Mouse (Mus musculus): Measurements from ENCODE around the gene Creb3. TPM values are rescaled to one million over a fixed set of nuclear protein-coding genes. Genes with fewer than 3 reads are reported as not detected.

Gene Creb3
- polyA plus RNA-seq, 1 experiment from 2014 or later: 62.7 TPM

GRCm38 (mm10) chr4:43575356-43575755 is 13.2 kb downstream of the Creb3 start:
- 65% methylated on average over 2 of the region's 2 CpGs for WGBS
- H3K4me2 ChIP-seq: peak overlapping the region; percentile 7; the same call in 1 of the 2 replicates
- no peak for ATAC-seq (ENCODE audit: borderline replicate concordance, extremely low read depth, low FRiP score, low TSS enrichment)
- H3K9ac ChIP-seq: no peak overlapping the region
- H3K36me3 ChIP-seq: peaks cover 29% of the 10 kb centered on the region
- no peaks in the 10 kb centered on the region for H3K9me3 ChIP-seq
- H3K4me1 ChIP-seq: peaks cover 38% of the 10 kb centered on the region
- H3K27me3 ChIP-seq: no peaks in the 10 kb centered on the region
- H3K4me3 ChIP-seq: no peak overlapping the region
- no peak overlapping the region for H3K27ac ChIP-seq

DNA sequence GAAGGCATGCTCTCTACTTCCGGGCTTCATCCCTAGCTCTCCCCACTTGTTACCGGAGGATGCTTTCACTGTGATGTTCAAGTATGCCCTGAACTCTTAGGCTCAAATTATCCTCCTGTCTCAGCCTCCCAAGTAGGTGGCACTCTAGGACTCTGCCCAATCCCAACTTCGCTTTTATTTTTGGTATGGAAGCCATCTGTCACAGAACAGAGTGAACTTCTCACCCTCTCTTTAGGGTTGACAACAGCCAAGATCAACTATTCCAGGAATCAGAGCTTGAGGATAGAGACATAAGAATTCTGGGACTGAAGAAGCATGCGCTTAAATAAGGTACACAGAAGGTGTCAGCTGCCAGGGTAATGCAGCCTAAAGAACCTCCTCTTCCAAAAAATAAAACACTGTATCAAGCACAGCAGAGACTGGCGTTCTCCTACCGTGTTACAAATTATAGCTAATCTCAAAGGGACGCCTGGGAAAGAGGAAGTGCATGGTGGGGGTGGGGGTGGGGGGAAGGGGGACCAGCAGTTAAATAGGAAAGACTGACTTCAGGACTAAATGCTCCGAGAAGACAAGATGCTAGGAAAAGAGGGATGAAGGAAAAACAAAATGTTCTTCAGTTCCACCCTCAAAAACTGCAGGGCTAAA is 15.2 kb downstream of the Creb3 start:
- no peaks in the 10 kb centered on the region for H3K27me3 ChIP-seq
- no peak for ATAC-seq (ENCODE audit: borderline replicate concordance, extremely low read depth, low FRiP score, low TSS enrichment)
- peaks cover 38% of the 10 kb centered on the region for H3K4me1 ChIP-seq
- WGBS: 34% methylated on average over 8 of the region's 8 CpGs
- H3K36me3 ChIP-seq: peaks cover 34% of the 10 kb centered on the region
- H3K9ac ChIP-seq: peak overlapping the region; percentile 84
- H3K27ac ChIP-seq: no peak overlapping the region
- peak overlapping the region; percentile 93 for H3K4me2 ChIP-seq
- H3K4me3 ChIP-seq: peak overlapping the region; percentile 95
- H3K9me3 ChIP-seq: no peaks in the 10 kb centered on the region

- H3K27ac ChIP-seq: peak within 1 kb of the TSS; percentile 89
- H3K27me3 ChIP-seq: no peaks in the 10 kb centered on the region
- peak within 1 kb of the TSS; percentile 95 for H3K4me3 ChIP-seq
- H3K36me3 ChIP-seq: peaks cover 37% of the 10 kb centered on the region
- peak; percentile 96 for ATAC-seq (ENCODE audit: borderline replicate concordance, extremely low read depth, low FRiP score, low TSS enrichment)
- under 1% methylated on average over 70 of the region's 76 CpGs for WGBS
- peak within 1 kb of the TSS; percentile 93 for H3K4me2 ChIP-seq
- H3K4me1 ChIP-seq: peaks cover 38% of the 10 kb centered on the region
- H3K9me3 ChIP-seq: no peaks in the 10 kb centered on the region
- peak within 1 kb of the TSS; percentile 84 for H3K9ac ChIP-seq
Observed at GRCm38 (mm10) chr4:43578376-43579204, 16.5 kb downstream of the Creb3 start, which contains the start of the genes Rgp1 and Gba2. Gene Rgp1 (plus strand): TSS chr4:43578715. Gene Gba2 (minus strand): TSS chr4:43578873.

- H3K4me2 ChIP-seq: peak overlapping the region; percentile 93
- H3K9ac ChIP-seq: peak overlapping the region; percentile 84
- H3K27me3 ChIP-seq: no peaks in the 10 kb centered on the region
- H3K36me3 ChIP-seq: peaks cover 36% of the 10 kb centered on the region
- peaks cover 38% of the 10 kb centered on the region for H3K4me1 ChIP-seq
- 3% methylated on average over 10 of the region's 10 CpGs for WGBS
- peak overlapping the region; percentile 89 for H3K27ac ChIP-seq
- ATAC-seq (ENCODE audit: borderline replicate concordance, extremely low read depth, low FRiP score, low TSS enrichment): no peak
- no peaks in the 10 kb centered on the region for H3K9me3 ChIP-seq
- peak overlapping the region; percentile 95 for H3K4me3 ChIP-seq
Observed at GRCm38 (mm10) chr4:43579256-43579655, 17.1 kb downstream of the Creb3 start.

- H3K27me3 ChIP-seq: no peaks in the 10 kb centered on the region
- peak overlapping the region; percentile 84 for H3K9ac ChIP-seq
- H3K4me1 ChIP-seq: peaks cover 38% of the 10 kb centered on the region
- H3K27ac ChIP-seq: no peak overlapping the region
- peaks cover 36% of the 10 kb centered on the region for H3K36me3 ChIP-seq
- peak overlapping the region; percentile 95 for H3K4me3 ChIP-seq
- 72% methylated on average over 6 of the region's 6 CpGs for WGBS
- peak overlapping the region; percentile 93 for H3K4me2 ChIP-seq
- no peaks in the 10 kb centered on the region for H3K9me3 ChIP-seq
- ATAC-seq (ENCODE audit: borderline replicate concordance, extremely low read depth, low FRiP score, low TSS enrichment): no peak
Observed at GRCm38 (mm10) chr4:43579731-43580130, 17.6 kb downstream of the Creb3 start.

GRCm38 (mm10) chr4:43580721-43581120 is 18.6 kb downstream of the Creb3 start:
- WGBS: 95% methylated on average over 5 of the region's 5 CpGs
- ATAC-seq (ENCODE audit: borderline replicate concordance, extremely low read depth, low FRiP score, low TSS enrichment): no peak

DNA sequence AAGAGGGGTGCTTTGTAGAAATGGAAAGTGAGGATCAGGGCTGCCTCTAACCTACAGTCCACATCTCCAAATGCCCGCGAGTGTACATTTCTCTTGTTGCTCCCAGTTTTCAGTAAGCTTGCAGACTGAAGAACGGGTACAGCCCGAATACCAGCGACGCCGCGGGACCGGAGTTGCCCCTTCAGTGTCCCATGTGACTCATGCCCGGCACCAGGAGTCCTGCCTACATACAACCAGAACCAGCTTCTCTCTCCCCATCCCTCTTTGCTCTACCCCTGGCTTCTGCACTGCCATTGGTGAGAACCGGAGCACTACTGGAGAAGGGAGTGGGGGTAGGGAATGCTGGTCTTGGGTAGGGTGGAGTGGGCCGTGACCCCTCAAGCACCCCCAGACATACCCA is 19.2 kb downstream of the Creb3 start:
- H3K36me3 ChIP-seq: peaks cover 36% of the 10 kb centered on the region
- H3K4me1 ChIP-seq: peaks cover 28% of the 10 kb centered on the region
- H3K4me3 ChIP-seq: no peak overlapping the region
- no peak overlapping the region for H3K9ac ChIP-seq
- no peak overlapping the region for H3K27ac ChIP-seq
- 94% methylated on average over 12 of the region's 12 CpGs for WGBS
- H3K27me3 ChIP-seq: no peaks in the 10 kb centered on the region
- no peaks in the 10 kb centered on the region for H3K9me3 ChIP-seq
- H3K4me2 ChIP-seq: no peak overlapping the region
- ATAC-seq (ENCODE audit: borderline replicate concordance, extremely low read depth, low FRiP score, low TSS enrichment): no peak

More at GRCm38 (mm10) chr4:43580721-43581120, 18.6 kb downstream of the Creb3 start:
- Histone ChIP-seq H3K36me3 (peaks cover 36% of the 10 kb centered on the region), H3K4me1 (peaks cover 33% of the 10 kb centered on the region), H3K27me3 (no peaks in the 10 kb centered on the region), H3K4me2 (no peak overlapping the region), H3K9me3 (no peaks in the 10 kb centered on the region), H3K4me3 (no peak overlapping the region), H3K27ac (no peak overlapping the region), H3K9ac (no peak overlapping the region)

- H3K9me3 ChIP-seq: no peaks in the 10 kb centered on the region
- 88% methylated on average over 5 of the region's 5 CpGs for WGBS
- H3K4me3 ChIP-seq: no peak overlapping the region
- H3K4me2 ChIP-seq: no peak overlapping the region
- H3K36me3 ChIP-seq: peaks cover 36% of the 10 kb centered on the region
- no peak overlapping the region for H3K27ac ChIP-seq
- no peaks in the 10 kb centered on the region for H3K27me3 ChIP-seq
- H3K9ac ChIP-seq: no peak overlapping the region
- H3K4me1 ChIP-seq: peaks cover 19% of the 10 kb centered on the region
- ATAC-seq (ENCODE audit: borderline replicate concordance, extremely low read depth, low FRiP score, low TSS enrichment): no peak
Observed at GRCm38 (mm10) chr4:43582241-43582640, 20.1 kb downstream of the Creb3 start.

DNA sequence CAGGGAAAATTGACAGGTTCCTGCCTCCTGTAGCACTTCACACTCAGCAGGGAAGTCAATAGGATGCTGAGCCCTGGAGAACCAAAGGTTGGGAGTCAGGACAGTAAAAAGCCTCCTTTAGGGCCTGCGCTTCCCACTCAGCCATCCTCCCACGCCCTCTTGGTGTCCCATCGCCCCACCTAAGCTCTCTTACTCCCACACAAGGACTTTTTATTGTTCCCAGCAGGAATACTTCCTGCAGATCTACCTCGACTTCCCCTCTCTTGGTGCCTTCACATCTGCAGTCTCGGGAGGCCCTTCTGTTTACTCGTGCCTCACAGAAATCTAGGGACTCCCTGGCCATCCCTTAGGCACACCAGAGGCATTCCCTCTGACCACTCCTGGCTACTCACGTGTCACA is 21.3 kb downstream of the Creb3 start:
- no peak overlapping the region for H3K4me2 ChIP-seq
- H3K4me3 ChIP-seq: no peak overlapping the region
- ATAC-seq (ENCODE audit: borderline replicate concordance, extremely low read depth, low FRiP score, low TSS enrichment): no peak
- no peaks in the 10 kb centered on the region for H3K9me3 ChIP-seq
- H3K4me1 ChIP-seq: peaks cover 11% of the 10 kb centered on the region
- WGBS: 61% methylated on average over 7 of the region's 7 CpGs
- no peak overlapping the region for H3K27ac ChIP-seq
- H3K36me3 ChIP-seq: peaks cover 36% of the 10 kb centered on the region
- no peak overlapping the region for H3K9ac ChIP-seq
- H3K27me3 ChIP-seq: no peaks in the 10 kb centered on the region

- Histone ChIP-seq H3K4me2 (no peak within 1 kb of the TSS), H3K9me3 (no peaks in the 10 kb centered on the region), H3K4me1 (peaks cover 5% of the 10 kb centered on the region), H3K36me3 (peaks cover 36% of the 10 kb centered on the region), H3K27ac (no peak within 1 kb of the TSS), H3K27me3 (no peaks in the 10 kb centered on the region), H3K4me3 (no peak within 1 kb of the TSS), H3K9ac (no peak within 1 kb of the TSS)
- no peak for ATAC-seq (ENCODE audit: borderline replicate concordance, extremely low read depth, low FRiP score, low TSS enrichment)
- 57% methylated on average over 12 of the region's 12 CpGs for WGBS
Observed at GRCm38 (mm10) chr4:43584444-43585416, 22.6 kb downstream of the Creb3 start, which contains the start of gene Msmp. Gene Msmp (minus strand): TSS chr4:43584494.

DNA sequence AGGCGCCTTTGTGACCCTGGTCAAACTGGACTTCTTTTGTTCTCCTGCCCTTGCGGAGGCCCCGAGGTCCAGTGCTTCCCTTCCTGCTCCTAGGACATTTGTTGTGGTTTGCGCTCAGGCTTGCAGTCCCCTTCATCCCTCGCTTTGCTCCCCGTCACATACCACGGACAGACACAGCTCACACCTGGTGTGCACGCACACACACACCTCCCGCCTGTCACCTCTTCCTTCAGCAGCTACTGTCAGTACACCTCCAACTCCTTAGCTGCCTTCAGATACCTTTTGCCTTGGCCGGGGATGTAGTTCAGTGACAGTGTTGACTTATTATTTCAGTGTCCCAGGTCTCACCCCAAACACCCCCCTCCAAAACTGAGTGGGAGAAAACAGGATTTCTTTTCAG is 23.6 kb downstream of the Creb3 start:
- Histone ChIP-seq H3K4me2 (no peak overlapping the region), H3K36me3 (peaks cover 34% of the 10 kb centered on the region), H3K4me1 (no peaks in the 10 kb centered on the region), H3K4me3 (no peak overlapping the region), H3K9me3 (no peaks in the 10 kb centered on the region), H3K27me3 (no peaks in the 10 kb centered on the region), H3K27ac (no peak overlapping the region), H3K9ac (no peak overlapping the region)
- WGBS: 28% methylated on average over 10 of the region's 10 CpGs
- no peak for ATAC-seq (ENCODE audit: borderline replicate concordance, extremely low read depth, low FRiP score, low TSS enrichment)
